Mouse (Mus musculus) thymus, adult 2 months (tissue): Measurements from ENCODE around the gene Tyrobp. TPM values are rescaled to one million over a fixed set of nuclear protein-coding genes. Genes with fewer than 3 reads are reported as not detected.
A peak's percentile ranks its signal among the peaks of the same experiment; 100 is the strongest.

Source experiments
- DNase-seq: peaks from one replicate; pipeline ENCODE4 v3.0.0; 2021
- H3K27ac ChIP-seq: fragments of 200-500 bp; 2 replicates; pipeline ENCODE4 v1.5.1; 2012; ENCODE audit warnings: low read length, control low read depth; ENCODE audit not compliant: control insufficient read depth, insufficient read depth
- H3K27me3 ChIP-seq: fragments of 200-500 bp; 2 replicates; pipeline ENCODE4 v1.6.1; 2012; ENCODE audit warnings: mild to moderate bottlenecking, low read length, moderate library complexity, mixed read lengths; ENCODE audit not compliant: control insufficient read depth, insufficient read depth
- H3K36me3 ChIP-seq: fragments of 200-500 bp; 2 replicates; pipeline ENCODE4 v1.6.1; 2012; ENCODE audit warnings: mild to moderate bottlenecking, low read length, moderate library complexity; ENCODE audit not compliant: control insufficient read depth, insufficient read depth
- H3K4me1 ChIP-seq: fragments of 200-500 bp; replicated peaks from 2 replicates; pipeline ENCODE4 v1.6.1; 2012; ENCODE audit warnings: low read length; ENCODE audit not compliant: control insufficient read depth, insufficient read depth
- H3K4me3 ChIP-seq: fragments of 200-500 bp; 2 replicates; pipeline ENCODE4 v1.5.1; 2012; ENCODE audit warnings: mild to moderate bottlenecking, low read length, control low read depth, moderate library complexity; ENCODE audit not compliant: control insufficient read depth, insufficient read depth
- CTCF ChIP-seq: fragments of 200-500 bp; IDR thresholded peaks from 2 replicates; pipeline ENCODE4 v1.5.1; 2012; ENCODE audit warnings: mild to moderate bottlenecking, control low read depth, low read length, moderate library complexity, borderline replicate concordance; ENCODE audit not compliant: control insufficient read depth, poor library complexity, insufficient read depth; ENCODE audit errors: extremely low read depth
- POLR2A ChIP-seq: fragments of 200-500 bp; IDR thresholded peaks from 2 replicates; pipeline ENCODE4 v1.6.1; 2012; ENCODE audit warnings: mild to moderate bottlenecking, low read length, control low read depth, moderate library complexity; ENCODE audit not compliant: control insufficient read depth, poor library complexity, insufficient read depth; ENCODE audit errors: extremely low read depth
- WGBS: fragments of 180-500 bp; shearing (Covaris S2); methylation state at CpG from one replicate; pipeline ENCODE4 v1.1.7; 2018; 5-methylcytosine and 5-hydroxymethylcytosine counted together
- polyA plus RNA-seq: library from polyadenylated mRNA; depleted of rRNA; stranded (reverse); fragments of >200 nt; gene quantifications from 2 replicates; pipeline ENCODE4 v1.2.3, GENCODE M21; 2012

Tyrobp gene
- polyA plus RNA-seq, 1 experiment: 417 TPM

- Histone ChIP-seq H3K27ac (no peak overlapping the region), H3K4me1 (0 out of 2 replicates have a peak, but pooled peaks cover 4% of the 10 kb centered on the region), H3K27me3 (no peaks in the 10 kb centered on the region; the same call in 1 of the 2 replicates), H3K36me3 (no peaks in the 10 kb centered on the region), H3K4me3 (no peak overlapping the region)
- no peak for DNase-seq
- no peak for TF ChIP-seq CTCF
- no peak for TF ChIP-seq POLR2A
- 16% methylated on average over 10 of the region's 10 CpGs for WGBS
Measured at GRCm38 (mm10) chr7:30436879-30437278, 23.3 kb downstream of the Tyrobp start.

GRCm38 (mm10) chr7:30439734-30440133, 26.2 kb downstream of the Tyrobp start:
- Histone ChIP-seq H3K27ac (no peak overlapping the region), H3K4me3 (no peak overlapping the region), H3K36me3 (no peaks in the 10 kb centered on the region), H3K27me3 (peaks cover 2% of the 10 kb centered on the region; the same call in 1 of the 2 replicates), H3K4me1 (peaks cover 12% of the 10 kb centered on the region; the same call in 1 of the 2 replicates)
- no peak for DNase-seq
- WGBS: 82% methylated on average over 13 of the region's 13 CpGs
- TF ChIP-seq POLR2A (no peak), CTCF (no peak)

GRCm38 (mm10) chr7:30440697-30441096, 27.1 kb downstream of the Tyrobp start:
- no peaks in the 10 kb centered on the region for H3K36me3 ChIP-seq
- peaks cover 19% of the 10 kb centered on the region; the same call in 1 of the 2 replicates for H3K4me1 ChIP-seq
- H3K4me3 ChIP-seq: no peak overlapping the region
- 45% methylated on average over 2 of the region's 5 CpGs for WGBS
- no peak overlapping the region for H3K27ac ChIP-seq
- TF ChIP-seq POLR2A (no peak), CTCF (peak; percentile 79; the same call in 1 of the 2 replicates)
- DNase-seq: peak; percentile 55
- peaks cover 9% of the 10 kb centered on the region; the same call in 1 of the 2 replicates for H3K27me3 ChIP-seq

GRCm38 (mm10) chr7:30443696-30444095, 30.1 kb downstream of the Tyrobp start:
- Histone ChIP-seq H3K4me1 (peaks cover 19% of the 10 kb centered on the region; the same call in 1 of the 2 replicates), H3K36me3 (no peaks in the 10 kb centered on the region), H3K27ac (no peak overlapping the region), H3K4me3 (no peak overlapping the region), H3K27me3 (peaks cover 9% of the 10 kb centered on the region; the same call in 1 of the 2 replicates)
- no peak for DNase-seq
- WGBS: 32% methylated on average over 9 of the region's 9 CpGs
- TF ChIP-seq POLR2A: no peak
- no peak for TF ChIP-seq CTCF

- Histone ChIP-seq H3K27ac (no peak overlapping the region), H3K4me3 (no peak overlapping the region), H3K36me3 (no peaks in the 10 kb centered on the region), H3K27me3 (peaks cover 9% of the 10 kb centered on the region; the same call in 1 of the 2 replicates), H3K4me1 (peaks cover 19% of the 10 kb centered on the region; the same call in 1 of the 2 replicates)
- 4% methylated on average over 38 of the region's 38 CpGs for WGBS
- TF ChIP-seq POLR2A (no peak), CTCF (no peak)
- no peak for DNase-seq
Measured at GRCm38 (mm10) chr7:30444154-30444970, 30.8 kb downstream of the Tyrobp start.

GRCm38 (mm10) chr7:30444971-30445751, 31.6 kb downstream of the Tyrobp start, which contains the start of gene Aplp1:
TSS of gene Aplp1 (minus strand) at chr7:30445535.
- H3K4me3 ChIP-seq: peak within 1 kb of the TSS; percentile 46
- peaks cover 9% of the 10 kb centered on the region; the same call in 1 of the 2 replicates for H3K27me3 ChIP-seq
- no peaks in the 10 kb centered on the region for H3K36me3 ChIP-seq
- WGBS: 3% methylated on average over 70 of the region's 72 CpGs
- H3K4me1 ChIP-seq: peaks cover 15% of the 10 kb centered on the region; the same call in 1 of the 2 replicates
- H3K27ac ChIP-seq: no peak within 1 kb of the TSS
- TF ChIP-seq POLR2A (no peak), CTCF (no peak)
- DNase-seq: peak; percentile 50
